Mouse (Mus musculus) kidney, embryonic 16.5 days (tissue): Measurements from ENCODE around the gene BC017158. TPM values are rescaled to one million over a fixed set of nuclear protein-coding genes. Genes with fewer than 3 reads are reported as not detected.

Experiments used
- microRNA-seq: library from miRNA; unstranded; fragments of <30 nt; microRNA quantifications from one replicate; pipeline ENCODE4, GENCODE M21; 2016
- polyA plus RNA-seq: library from polyadenylated mRNA; unstranded; fragments of >200 nt; fragmentation: Nextera tagmentation; extraction: Ambion mirVana; gene quantifications from 2 replicates; pipeline ENCODE4 v1.2.1, GENCODE M21; 2015

The BC017158 gene
- polyA plus RNA-seq, 1 experiment from 2014 or later, result 34.2 TPM

Small RNA genes lying within 50 kb of the gene (microRNA-seq; reads per million reads assigned to microRNA genes)
- gene Mir3103, result 0.47 reads per million

Other genes with a start within 250 kb of the BC017158 start
- gene Itgam, start 235.5 kb downstream of the BC017158 start, polyA plus RNA-seq, result 0.80 and 1.0 TPM in 2 replicates
- gene Gm49368, start 235.5 kb downstream of the BC017158 start, polyA plus RNA-seq, result not detected in 2 replicates
- 0.06 TPM in 2 replicates for gene Itgax, start 168.6 kb downstream of the BC017158 start, polyA plus RNA-seq
- gene Itgad, start 143.8 kb downstream of the BC017158 start, polyA plus RNA-seq, result not detected in 2 replicates
- 1.7 and 3.0 TPM in 2 replicates for gene Cox6a2, start 91.8 kb downstream of the BC017158 start, polyA plus RNA-seq
- gene Armc5, start 60.8 kb downstream of the BC017158 start, polyA plus RNA-seq, result 19.7 and 21.7 TPM in 2 replicates
- 8.7 and 8.8 TPM in 2 replicates for gene 9130023H24Rik, start 60.1 kb downstream of the BC017158 start, polyA plus RNA-seq
- 104 and 111 TPM in 2 replicates for gene Tgfb1i1, start 51.4 kb downstream of the BC017158 start, polyA plus RNA-seq
- gene Slc5a2, start 32.5 kb downstream of the BC017158 start, polyA plus RNA-seq, result 15.0 and 15.6 TPM in 2 replicates
- 7.7 and 7.8 TPM in 2 replicates for gene Rgs10, start 120.6 kb upstream of the BC017158 start, polyA plus RNA-seq
- gene Tial1, start 163.5 kb upstream of the BC017158 start, polyA plus RNA-seq, result 22.2 and 25.6 TPM in 2 replicates
- gene Bag3, start 225.4 kb upstream of the BC017158 start, polyA plus RNA-seq, result 11.7 and 15.8 TPM in 2 replicates